Mouse (Mus musculus) midbrain, postnatal 0 days (tissue): ENCODE results near the gene Lrp6. TPM values are rescaled to one million over a fixed set of nuclear protein-coding genes. Genes with fewer than 3 reads are reported as not detected.
A peak's percentile ranks its signal among the peaks of the same experiment; 100 is the strongest.

Experiments used
- ATAC-seq: fragments of 200-750 bp; cut with Nextera tagmentation; 2 replicates; pipeline ENCODE4 v1.8.0; 2017; ENCODE audit warnings: moderate number of reproducible peaks, mild to moderate bottlenecking, moderate TSS enrichment, moderate library complexity; ENCODE audit not compliant: low FRiP score
- DNase-seq: peaks from one replicate; pipeline ENCODE4 v3.0.0-alpha.2; 2015; ENCODE audit warnings: low spot score
- H3K27ac ChIP-seq: fragments of 300-500 bp; sonication (generic); 2 replicates; pipeline ENCODE4 v1.5.1; 2014; ENCODE audit warnings: low read depth, mild to moderate bottlenecking, low read length, mixed read lengths
- H3K27me3 ChIP-seq: fragments of 300-500 bp; sonication (generic); 2 replicates; pipeline ENCODE4 v1.6.1; 2014; ENCODE audit warnings: low read length, control low read depth, mixed read lengths; ENCODE audit not compliant: insufficient read depth
- H3K36me3 ChIP-seq: fragments of 300-500 bp; sonication (generic); 2 replicates; pipeline ENCODE4 v1.6.1; 2014; ENCODE audit warnings: low read length, control low read depth, mixed read lengths; ENCODE audit not compliant: insufficient read depth
- H3K4me1 ChIP-seq: fragments of 300-500 bp; sonication (generic); 2 replicates; pipeline ENCODE4 v1.6.1; 2014; ENCODE audit warnings: mild to moderate bottlenecking, control low read depth, antibody characterized with exemption, low read length, mixed read lengths; ENCODE audit not compliant: insufficient read depth
- H3K4me2 ChIP-seq: fragments of 300-500 bp; sonication (generic); 2 replicates; pipeline ENCODE4 v1.6.1; 2014; ENCODE audit warnings: low read depth, mild to moderate bottlenecking, low read length, mixed read lengths; ENCODE audit not compliant: poor library complexity, severe bottlenecking
- H3K4me3 ChIP-seq: fragments of 300-500 bp; sonication (generic); 2 replicates; pipeline ENCODE4 v1.5.1; 2014; ENCODE audit warnings: low read depth, mild to moderate bottlenecking, low read length, moderate library complexity
- H3K9ac ChIP-seq: fragments of 300-500 bp; sonication (generic); replicated peaks from 2 replicates; pipeline ENCODE4 v1.6.1; 2014; ENCODE audit warnings: mild to moderate bottlenecking, low read length, moderate library complexity, mixed read lengths; ENCODE audit not compliant: poor library complexity, severe bottlenecking
- H3K9me3 ChIP-seq: fragments of 300-500 bp; sonication (generic); 2 replicates; pipeline ENCODE4 v1.6.1; 2016; ENCODE audit warnings: low read length, control low read depth
- CTCF ChIP-seq: IDR thresholded peaks from 2 replicates; pipeline ENCODE4 v1.5.1; 2016; ENCODE audit warnings: antibody characterized with exemption, mild to moderate bottlenecking
- whole genome bisulfite sequencing: fragments of 180-500 bp; shearing (Covaris S2); extraction: QIAGEN DNeasy Blood & Tissue Kit; methylation state at CpG from one replicate; pipeline ENCODE4 v1.1.7; 2014; 5-methylcytosine and 5-hydroxymethylcytosine counted together
- polyA plus RNA-seq: library from polyadenylated mRNA; unstranded; fragments of >200 nt; fragmentation: Nextera tagmentation; extraction: Ambion mirVana; gene quantifications from 2 replicates; pipeline ENCODE4 v1.2.1, GENCODE M21; 2015
- total RNA-seq: library from RNA; depleted of rRNA; stranded (reverse); fragments of >200 nt; gene quantifications from 2 replicates; pipeline ENCODE4 v1.2.3, GENCODE M21; 2014

Gene Lrp6
- total and polyA plus RNA-seq, 2 experiments from 2014 or later: 14.7 to 26.3 TPM

DNA sequence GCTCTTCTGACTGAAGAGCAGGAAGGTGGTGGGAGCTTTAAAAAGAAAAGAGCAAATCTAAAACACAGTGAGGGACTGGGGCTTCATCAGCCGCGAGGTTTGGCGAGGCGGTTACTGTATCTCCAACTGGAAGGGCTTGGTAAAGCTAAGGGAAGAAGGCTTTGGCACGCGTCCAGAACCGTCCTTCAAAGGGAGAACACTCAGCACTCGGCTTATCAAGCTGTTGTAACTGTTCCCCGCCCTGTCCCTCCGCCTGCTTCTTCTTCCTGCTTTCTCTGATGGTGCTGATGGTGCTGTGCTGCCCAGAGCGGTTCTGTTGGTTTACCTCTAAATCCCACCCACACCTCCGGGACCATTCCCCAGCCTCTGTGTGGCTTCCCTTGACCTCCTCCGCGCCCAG is 95.9 kb downstream of the Lrp6 start:
- H3K36me3 ChIP-seq: peaks cover 10% of the 10 kb centered on the region; the same call in 1 of the 2 replicates
- H3K4me3 ChIP-seq: no peak overlapping the region
- no peak overlapping the region for H3K9ac ChIP-seq
- no peak for TF ChIP-seq CTCF
- H3K27me3 ChIP-seq: no peaks in the 10 kb centered on the region
- no peaks in the 10 kb centered on the region for H3K4me1 ChIP-seq
- WGBS: 73% methylated on average over 14 of the region's 14 CpGs
- DNase-seq (peak; percentile 20), ATAC-seq (no peak)
- no peak overlapping the region for H3K27ac ChIP-seq
- no peaks in the 10 kb centered on the region for H3K9me3 ChIP-seq
- H3K4me2 ChIP-seq: no peak overlapping the region

DNA sequence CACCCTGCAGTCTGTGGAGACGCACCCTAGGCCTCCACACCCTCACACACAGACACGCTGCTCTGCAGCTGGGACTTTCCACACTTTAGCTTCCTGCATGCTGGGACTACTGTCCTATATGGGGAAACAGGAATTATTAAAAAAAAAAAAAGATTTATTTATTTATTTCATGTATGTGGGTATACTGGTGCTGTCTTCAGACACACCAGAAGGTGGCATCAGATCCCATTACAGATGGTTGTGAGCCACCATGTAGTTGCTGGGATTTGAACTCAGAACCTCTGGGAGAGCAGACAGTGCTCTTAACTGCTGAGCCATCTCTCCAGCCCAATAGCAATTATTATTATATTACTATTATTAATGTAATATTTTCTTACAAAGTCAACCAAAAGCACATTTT is 97.5 kb downstream of the Lrp6 start:
- H3K36me3 ChIP-seq: peaks cover 11% of the 10 kb centered on the region; the same call in 1 of the 2 replicates
- no peaks in the 10 kb centered on the region for H3K4me1 ChIP-seq
- no peak overlapping the region for H3K9ac ChIP-seq
- 96% methylated on average over 2 of the region's 2 CpGs for WGBS
- DNase-seq (no peak), ATAC-seq (no peak)
- TF ChIP-seq CTCF: peak; percentile 23; the same call in 1 of the 2 replicates
- no peaks in the 10 kb centered on the region for H3K9me3 ChIP-seq
- no peaks in the 10 kb centered on the region for H3K27me3 ChIP-seq
- H3K27ac ChIP-seq: no peak overlapping the region
- H3K4me3 ChIP-seq: no peak overlapping the region
- no peak overlapping the region for H3K4me2 ChIP-seq

GRCm38 (mm10) chr6:134466671-134467229 is 100.0 kb downstream of the Lrp6 start:
- Histone ChIP-seq H3K9me3 (no peaks in the 10 kb centered on the region), H3K4me2 (no peak overlapping the region), H3K4me1 (no peaks in the 10 kb centered on the region), H3K27me3 (no peaks in the 10 kb centered on the region), H3K27ac (no peak overlapping the region), H3K4me3 (no peak overlapping the region), H3K9ac (no peak overlapping the region), H3K36me3 (peaks cover 16% of the 10 kb centered on the region; the same call in 1 of the 2 replicates)
- DNase-seq (no peak), ATAC-seq (no peak)
- WGBS: 96% methylated on average over 10 of the region's 10 CpGs
- TF ChIP-seq CTCF: no peak

DNA sequence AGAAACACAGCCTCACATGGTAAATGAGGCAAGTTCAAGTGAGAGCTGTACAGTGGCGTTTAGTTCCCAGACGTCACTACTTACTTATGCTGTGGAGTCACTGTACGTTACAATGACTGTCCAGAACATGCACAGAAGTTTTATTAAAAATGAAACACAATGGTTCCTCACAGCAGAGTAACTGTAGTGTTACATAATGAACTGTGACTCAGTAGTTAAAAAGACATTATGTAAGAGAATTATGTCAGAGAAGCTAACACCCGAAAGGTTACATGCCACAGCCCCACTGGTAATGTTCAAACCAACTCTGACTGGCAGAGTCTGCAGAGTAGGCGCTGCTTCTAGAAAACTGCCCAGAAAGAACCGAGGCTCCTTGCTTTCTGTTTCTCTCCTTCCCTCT is 105.6 kb downstream of the Lrp6 start:
- no peak for TF ChIP-seq CTCF
- no peak overlapping the region for H3K4me3 ChIP-seq
- no peak overlapping the region for H3K4me2 ChIP-seq
- H3K9ac ChIP-seq: no peak overlapping the region
- no peak for DNase-seq
- 91% methylated on average over 6 of the region's 6 CpGs for WGBS
- no peaks in the 10 kb centered on the region for H3K4me1 ChIP-seq
- no peak for ATAC-seq
- H3K36me3 ChIP-seq: peaks cover 36% of the 10 kb centered on the region
- no peak overlapping the region for H3K27ac ChIP-seq
- H3K9me3 ChIP-seq: no peaks in the 10 kb centered on the region
- no peaks in the 10 kb centered on the region for H3K27me3 ChIP-seq

- ATAC-seq: no peak
- Histone ChIP-seq H3K4me2 (no peak overlapping the region), H3K4me3 (no peak overlapping the region), H3K27me3 (no peaks in the 10 kb centered on the region), H3K36me3 (peaks cover 56% of the 10 kb centered on the region), H3K9ac (no peak overlapping the region), H3K27ac (no peak overlapping the region), H3K4me1 (no peaks in the 10 kb centered on the region), H3K9me3 (no peaks in the 10 kb centered on the region)
- no peak for DNase-seq
- TF ChIP-seq CTCF: no peak
- 76% methylated on average over 1 of the region's 1 CpGs for WGBS
Measured at GRCm38 (mm10) chr6:134458376-134458775, 108.4 kb downstream of the Lrp6 start.

DNA sequence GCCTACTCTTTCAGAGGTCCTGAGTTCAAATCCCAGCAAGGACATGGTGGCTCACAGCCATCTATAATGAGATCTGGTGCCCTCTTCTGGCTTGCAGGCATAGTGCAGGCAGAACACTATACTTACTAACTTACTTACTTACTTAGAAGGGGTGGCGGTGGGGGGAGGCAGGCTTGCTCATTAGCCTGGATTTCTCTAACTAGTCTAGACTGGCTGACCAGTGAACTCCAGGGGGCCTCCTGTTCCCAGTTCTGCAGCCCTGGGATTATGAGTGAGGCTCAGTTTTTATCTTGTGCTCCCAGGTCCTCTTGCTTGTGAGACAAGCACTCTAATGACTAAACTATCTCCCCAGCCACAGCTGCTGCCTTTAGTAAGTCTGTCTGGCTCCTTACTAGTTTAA is 112.7 kb downstream of the Lrp6 start:
- H3K9ac ChIP-seq: no peak overlapping the region
- no peak overlapping the region for H3K27ac ChIP-seq
- DNase-seq: no peak
- H3K9me3 ChIP-seq: no peaks in the 10 kb centered on the region
- peak; percentile 68 for TF ChIP-seq CTCF
- no peak overlapping the region for H3K4me3 ChIP-seq
- no peak for ATAC-seq
- no peak overlapping the region for H3K4me2 ChIP-seq
- H3K27me3 ChIP-seq: no peaks in the 10 kb centered on the region
- WGBS: 100% methylated on average over 1 of the region's 1 CpGs
- no peaks in the 10 kb centered on the region for H3K4me1 ChIP-seq
- peaks cover 56% of the 10 kb centered on the region for H3K36me3 ChIP-seq
